Mouse (Mus musculus): ENCODE data around the gene Fndc5.

DNA sequence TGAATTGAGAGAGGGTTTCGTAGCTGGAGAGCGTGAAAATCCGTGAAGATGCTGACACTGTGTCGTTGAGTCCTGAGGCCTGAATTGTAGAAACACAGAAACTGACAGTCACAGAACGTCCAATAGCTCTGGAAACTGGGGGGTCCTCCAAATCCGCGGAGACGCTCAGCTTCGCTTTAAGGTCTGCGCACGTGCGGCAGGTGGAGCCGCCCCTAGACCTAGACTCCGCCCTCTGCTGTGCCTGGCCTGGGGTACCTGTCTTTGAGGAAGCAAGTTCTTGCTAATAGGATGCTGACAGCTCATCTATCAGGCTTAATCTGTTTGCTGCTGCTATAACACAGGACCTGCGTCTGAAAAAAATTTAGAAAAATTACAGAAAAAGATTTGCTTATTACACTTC lies 41.5 kb upstream of the Fndc5 start:
- no peak for TF ChIP-seq POLR2A (IDR thresholded peaks at IDR 0.05; ENCODE audit: borderline replicate concordance, control insufficient read depth, low read depth, low read length)
- TF ChIP-seq CTCF (IDR thresholded peaks at IDR 0.05; ENCODE audit: control insufficient read depth, insufficient read depth, low read length): no peak
